Mouse (Mus musculus): ENCODE measurements around the gene Slc4a5. TPM values are rescaled to one million over a fixed set of nuclear protein-coding genes. Genes with fewer than 3 reads are reported as not detected.
A peak's percentile ranks its signal among the peaks of the same experiment; 100 is the strongest.

The Slc4a5 gene
- polyA plus RNA-seq, 1 experiment from 2014 or later = 0.16 TPM

- Histone ChIP-seq H3K27ac (replicated peaks in 1 of 2; ENCODE audit: control insufficient read depth in 1 of 2, insufficient read depth in 1 of 2, low read depth in 2 of 2, low read length in 2 of 2) (no peak overlapping the region), H3K27me3 (ENCODE audit: control insufficient read depth, insufficient read depth, low read length) (no peaks in the 10 kb centered on the region), H3K4me1 (ENCODE audit: control insufficient read depth in 2 of 2, insufficient read depth in 2 of 2, low read length in 2 of 2) (peaks cover 4 to 7% of the 10 kb centered on the region in 2 experiments; a peak in 2 of 4 replicates), H3K4me2 (ENCODE audit: low read length) (no peak overlapping the region), H3K9me3 (ENCODE audit: control insufficient read depth, low read length) (no peaks in the 10 kb centered on the region), H3K4me3 (ENCODE audit: control insufficient read depth in 1 of 2, insufficient read depth in 1 of 2, low read depth in 1 of 2, low read length in 2 of 2) (no peak overlapping the region), H3K9ac (ENCODE audit: low read length) (no peak overlapping the region), H3K36me3 (ENCODE audit: control insufficient read depth, insufficient read depth, low read length) (0 out of 2 replicates have a peak, but pooled peaks cover 2% of the 10 kb centered on the region)
- ATAC-seq (ENCODE audit: insufficient number of reproducible peaks, insufficient read depth, low FRiP score, low read depth) = no peak
- 80% methylated on average over 11 of the region's 11 CpGs for WGBS
These were observed 13.3 kb upstream of the Slc4a5 start for GRCm38 (mm10) chr6:83206321-83206720.

- WGBS = 52% methylated on average over 9 of the region's 9 CpGs
- no peaks in the 10 kb centered on the region for H3K27me3 ChIP-seq (ENCODE audit: control insufficient read depth, insufficient read depth, low read length)
These were observed 12.1 kb upstream of the Slc4a5 start for GRCm38 (mm10) chr6:83207361-83208049.

GRCm38 (mm10) chr6:83208050-83208400 lies 11.6 kb upstream of the Slc4a5 start:
- H3K27ac ChIP-seq (replicated peaks in 1 of 2; ENCODE audit: control insufficient read depth in 1 of 2, insufficient read depth in 1 of 2, low read depth in 2 of 2, low read length in 2 of 2) = no peak overlapping the region
- no peak for ATAC-seq (ENCODE audit: insufficient number of reproducible peaks, insufficient read depth, low FRiP score, low read depth)
- H3K9me3 ChIP-seq (ENCODE audit: control insufficient read depth, low read length) = no peaks in the 10 kb centered on the region
- no peak overlapping the region for H3K4me2 ChIP-seq (ENCODE audit: low read length)
- 88% methylated on average over 2 of the region's 2 CpGs for WGBS
- H3K4me1 ChIP-seq (ENCODE audit: control insufficient read depth in 2 of 2, insufficient read depth in 2 of 2, low read length in 2 of 2) = peaks cover 8 to 10% of the 10 kb centered on the region in 2 experiments; a peak in 2 of 4 replicates
- H3K9ac ChIP-seq (ENCODE audit: low read length) = no peak overlapping the region
- H3K27me3 ChIP-seq (ENCODE audit: control insufficient read depth, insufficient read depth, low read length) = no peaks in the 10 kb centered on the region
- H3K4me3 ChIP-seq (ENCODE audit: control insufficient read depth in 1 of 2, insufficient read depth in 1 of 2, low read depth in 1 of 2, low read length in 2 of 2) = no peak overlapping the region
- no peaks in the 10 kb centered on the region for H3K36me3 ChIP-seq (ENCODE audit: control insufficient read depth, insufficient read depth, low read length)

More at GRCm38 (mm10) chr6:83207361-83208049, 12.1 kb upstream of the Slc4a5 start:
- H3K9ac ChIP-seq (ENCODE audit: low read length) = no peak overlapping the region
- no peaks in the 10 kb centered on the region for H3K9me3 ChIP-seq (ENCODE audit: control insufficient read depth, low read length)
- no peak overlapping the region for H3K4me2 ChIP-seq (ENCODE audit: low read length)
- no peak for ATAC-seq (ENCODE audit: insufficient number of reproducible peaks, insufficient read depth, low FRiP score, low read depth)
- H3K4me3 ChIP-seq (ENCODE audit: control insufficient read depth in 1 of 2, insufficient read depth in 1 of 2, low read depth in 1 of 2, low read length in 2 of 2) = no peak overlapping the region
- H3K27ac ChIP-seq (replicated peaks in 1 of 2; ENCODE audit: control insufficient read depth in 1 of 2, insufficient read depth in 1 of 2, low read depth in 2 of 2, low read length in 2 of 2) = no peak overlapping the region
- no peaks in the 10 kb centered on the region for H3K36me3 ChIP-seq (ENCODE audit: control insufficient read depth, insufficient read depth, low read length)
- peaks cover 8 to 10% of the 10 kb centered on the region in 2 experiments; a peak in 2 of 4 replicates for H3K4me1 ChIP-seq (ENCODE audit: control insufficient read depth in 2 of 2, insufficient read depth in 2 of 2, low read length in 2 of 2)

GRCm38 (mm10) chr6:83210495-83210894 lies 9.1 kb upstream of the Slc4a5 start:
- H3K36me3 ChIP-seq (ENCODE audit: control insufficient read depth, insufficient read depth, low read length) = no peaks in the 10 kb centered on the region
- 42% methylated on average over 2 of the region's 2 CpGs for WGBS
- H3K27ac ChIP-seq (replicated peaks in 1 of 2; ENCODE audit: control insufficient read depth in 1 of 2, insufficient read depth in 1 of 2, low read depth in 2 of 2, low read length in 2 of 2) = no peak overlapping the region
- no peaks in the 10 kb centered on the region for H3K9me3 ChIP-seq (ENCODE audit: control insufficient read depth, low read length)
- H3K9ac ChIP-seq (ENCODE audit: low read length) = no peak overlapping the region
- no peak overlapping the region for H3K4me3 ChIP-seq (ENCODE audit: control insufficient read depth in 1 of 2, insufficient read depth in 1 of 2, low read depth in 1 of 2, low read length in 2 of 2)
- peaks cover 8 to 10% of the 10 kb centered on the region in 2 experiments; a peak in 2 of 4 replicates for H3K4me1 ChIP-seq (ENCODE audit: control insufficient read depth in 2 of 2, insufficient read depth in 2 of 2, low read length in 2 of 2)
- no peaks in the 10 kb centered on the region for H3K27me3 ChIP-seq (ENCODE audit: control insufficient read depth, insufficient read depth, low read length)
- no peak overlapping the region for H3K4me2 ChIP-seq (ENCODE audit: low read length)
- ATAC-seq (ENCODE audit: insufficient number of reproducible peaks, insufficient read depth, low FRiP score, low read depth) = no peak

- no peak overlapping the region for H3K4me3 ChIP-seq (ENCODE audit: control insufficient read depth in 1 of 2, insufficient read depth in 1 of 2, low read depth in 1 of 2, low read length in 2 of 2)
- peak overlapping the region; percentile 39; the same call in 1 of the 2 replicates for H3K9ac ChIP-seq (ENCODE audit: low read length)
- H3K27ac ChIP-seq (replicated peaks in 1 of 2; ENCODE audit: control insufficient read depth in 1 of 2, insufficient read depth in 1 of 2, low read depth in 2 of 2, low read length in 2 of 2) = no peak overlapping the region
- H3K27me3 ChIP-seq (ENCODE audit: control insufficient read depth, insufficient read depth, low read length) = no peaks in the 10 kb centered on the region
- no peak overlapping the region for H3K4me2 ChIP-seq (ENCODE audit: low read length)
- no peaks in the 10 kb centered on the region for H3K36me3 ChIP-seq (ENCODE audit: control insufficient read depth, insufficient read depth, low read length)
- H3K4me1 ChIP-seq (ENCODE audit: control insufficient read depth in 2 of 2, insufficient read depth in 2 of 2, low read length in 2 of 2) = peaks cover 8 to 10% of the 10 kb centered on the region in 2 experiments; a peak in 2 of 4 replicates
- 15% methylated on average over 5 of the region's 5 CpGs for WGBS
- ATAC-seq (ENCODE audit: insufficient number of reproducible peaks, insufficient read depth, low FRiP score, low read depth) = no peak
- no peaks in the 10 kb centered on the region for H3K9me3 ChIP-seq (ENCODE audit: control insufficient read depth, low read length)
These were observed 8.1 kb upstream of the Slc4a5 start for GRCm38 (mm10) chr6:83211526-83211925.

- no peaks in the 10 kb centered on the region for H3K27me3 ChIP-seq (ENCODE audit: control insufficient read depth, insufficient read depth, low read length)
- 7% methylated on average over 7 of the region's 7 CpGs for WGBS
- H3K9ac ChIP-seq (ENCODE audit: low read length) = no peak overlapping the region
- no peak overlapping the region for H3K4me2 ChIP-seq (ENCODE audit: low read length)
- no peaks in the 10 kb centered on the region for H3K36me3 ChIP-seq (ENCODE audit: control insufficient read depth, insufficient read depth, low read length)
- peaks cover 5 to 7% of the 10 kb centered on the region in 2 experiments; a peak in 2 of 4 replicates for H3K4me1 ChIP-seq (ENCODE audit: control insufficient read depth in 2 of 2, insufficient read depth in 2 of 2, low read length in 2 of 2)
- no peak for ATAC-seq (ENCODE audit: insufficient number of reproducible peaks, insufficient read depth, low FRiP score, low read depth)
- H3K9me3 ChIP-seq (ENCODE audit: control insufficient read depth, low read length) = no peaks in the 10 kb centered on the region
- H3K27ac ChIP-seq (replicated peaks in 1 of 2; ENCODE audit: control insufficient read depth in 1 of 2, insufficient read depth in 1 of 2, low read depth in 2 of 2, low read length in 2 of 2) = no peak overlapping the region
- H3K4me3 ChIP-seq (ENCODE audit: control insufficient read depth in 1 of 2, insufficient read depth in 1 of 2, low read depth in 1 of 2, low read length in 2 of 2) = no peak overlapping the region
These were observed 4.5 kb upstream of the Slc4a5 start for GRCm38 (mm10) chr6:83215002-83215666.

GRCm38 (mm10) chr6:83231486-83231885 lies 11.9 kb downstream of the Slc4a5 start:
- H3K9ac ChIP-seq (ENCODE audit: low read length) = no peak overlapping the region
- 39% methylated on average over 2 of the region's 2 CpGs for WGBS
- H3K4me3 ChIP-seq (ENCODE audit: control insufficient read depth in 1 of 2, insufficient read depth in 1 of 2, low read depth in 1 of 2, low read length in 2 of 2) = no peak overlapping the region
- no peaks in the 10 kb centered on the region for H3K27me3 ChIP-seq (ENCODE audit: control insufficient read depth, insufficient read depth, low read length)
- no peak overlapping the region for H3K27ac ChIP-seq (replicated peaks in 1 of 2; ENCODE audit: control insufficient read depth in 1 of 2, insufficient read depth in 1 of 2, low read depth in 2 of 2, low read length in 2 of 2)
- H3K4me1 ChIP-seq (ENCODE audit: control insufficient read depth in 2 of 2, insufficient read depth in 2 of 2, low read length in 2 of 2) = peaks cover 10 to 11% of the 10 kb centered on the region in 2 experiments
- ATAC-seq (ENCODE audit: insufficient number of reproducible peaks, insufficient read depth, low FRiP score, low read depth) = no peak
- no peak overlapping the region for H3K4me2 ChIP-seq (ENCODE audit: low read length)
- H3K36me3 ChIP-seq (ENCODE audit: control insufficient read depth, insufficient read depth, low read length) = no peaks in the 10 kb centered on the region
- H3K9me3 ChIP-seq (ENCODE audit: control insufficient read depth, low read length) = no peaks in the 10 kb centered on the region
